Mouse (Mus musculus): ENCODE results near the gene Col28a1. TPM values are rescaled to one million over a fixed set of nuclear protein-coding genes. Genes with fewer than 3 reads are reported as not detected.

Col28a1 gene
- polyA plus RNA-seq, 1 experiment: not detected

GRCm38 (mm10) chr6:8176116-8176515 is 16.3 kb downstream of the Col28a1 start:
- no peak overlapping the region for H3K4me3 ChIP-seq (replicated peaks)
- TF ChIP-seq GATA1 (IDR thresholded peaks at IDR 0.05; ENCODE audit: low read length): no peak
- no peak for TF ChIP-seq TAL1 (IDR thresholded peaks at IDR 0.05; ENCODE audit: low read length)
- H3K36me3 ChIP-seq (ENCODE audit: control insufficient read depth): no peaks in the 10 kb centered on the region
- H3K9me3 ChIP-seq (ENCODE audit: control insufficient read depth, low read length): no peaks in the 10 kb centered on the region
- H3K4me1 ChIP-seq (ENCODE audit: control insufficient read depth): no peaks in the 10 kb centered on the region
- no peaks in the 10 kb centered on the region for H3K27me3 ChIP-seq (ENCODE audit: control insufficient read depth)

GRCm38 (mm10) chr6:8175346-8175745 is 17.1 kb downstream of the Col28a1 start:
- H3K4me3 ChIP-seq (replicated peaks): no peak overlapping the region
- H3K9me3 ChIP-seq (ENCODE audit: control insufficient read depth, low read length): no peaks in the 10 kb centered on the region
- TF ChIP-seq TAL1 (IDR thresholded peaks at IDR 0.05; ENCODE audit: low read length): no peak
- no peak for TF ChIP-seq GATA1 (IDR thresholded peaks at IDR 0.05; ENCODE audit: low read length)
- H3K4me1 ChIP-seq (ENCODE audit: control insufficient read depth): no peaks in the 10 kb centered on the region
- no peaks in the 10 kb centered on the region for H3K27me3 ChIP-seq (ENCODE audit: control insufficient read depth)
- H3K36me3 ChIP-seq (ENCODE audit: control insufficient read depth): no peaks in the 10 kb centered on the region

- TF ChIP-seq TAL1 (IDR thresholded peaks at IDR 0.05; ENCODE audit: low read length): no peak
- no peak for TF ChIP-seq GATA1 (IDR thresholded peaks at IDR 0.05; ENCODE audit: low read length)
- no peak overlapping the region for H3K4me3 ChIP-seq (replicated peaks)
- no peaks in the 10 kb centered on the region for H3K36me3 ChIP-seq (ENCODE audit: control insufficient read depth)
- no peaks in the 10 kb centered on the region for H3K4me1 ChIP-seq (ENCODE audit: control insufficient read depth)
- H3K9me3 ChIP-seq (ENCODE audit: control insufficient read depth, low read length): no peaks in the 10 kb centered on the region
- no peaks in the 10 kb centered on the region for H3K27me3 ChIP-seq (ENCODE audit: control insufficient read depth)
These were observed 18.4 kb downstream of the Col28a1 start for GRCm38 (mm10) chr6:8174062-8174461.

- Histone ChIP-seq H3K36me3 (ENCODE audit: control insufficient read depth) (no peaks in the 10 kb centered on the region), H3K27me3 (ENCODE audit: control insufficient read depth) (no peaks in the 10 kb centered on the region), H3K4me3 (replicated peaks) (no peak overlapping the region), H3K9me3 (ENCODE audit: control insufficient read depth, low read length) (no peaks in the 10 kb centered on the region), H3K4me1 (ENCODE audit: control insufficient read depth) (no peaks in the 10 kb centered on the region)
- TF ChIP-seq GATA1 (IDR thresholded peaks at IDR 0.05; ENCODE audit: low read length) (no peak), TAL1 (IDR thresholded peaks at IDR 0.05; ENCODE audit: low read length) (no peak)
These were observed 20.3 kb downstream of the Col28a1 start for GRCm38 (mm10) chr6:8172101-8172500.

- H3K4me1 ChIP-seq (ENCODE audit: control insufficient read depth): no peaks in the 10 kb centered on the region
- TF ChIP-seq TAL1 (IDR thresholded peaks at IDR 0.05; ENCODE audit: low read length) (no peak), GATA1 (IDR thresholded peaks at IDR 0.05; ENCODE audit: low read length) (no peak)
- no peaks in the 10 kb centered on the region for H3K9me3 ChIP-seq (ENCODE audit: control insufficient read depth, low read length)
- no peaks in the 10 kb centered on the region for H3K36me3 ChIP-seq (ENCODE audit: control insufficient read depth)
- no peak overlapping the region for H3K4me3 ChIP-seq (replicated peaks)
- H3K27me3 ChIP-seq (ENCODE audit: control insufficient read depth): no peaks in the 10 kb centered on the region
These were observed 27.7 kb downstream of the Col28a1 start for GRCm38 (mm10) chr6:8164741-8165140.

- H3K36me3 ChIP-seq (ENCODE audit: control insufficient read depth): no peaks in the 10 kb centered on the region
- no peak overlapping the region for H3K4me3 ChIP-seq (replicated peaks)
- TF ChIP-seq GATA1 (IDR thresholded peaks at IDR 0.05; ENCODE audit: low read length) (no peak), TAL1 (IDR thresholded peaks at IDR 0.05; ENCODE audit: low read length) (no peak)
- H3K4me1 ChIP-seq (ENCODE audit: control insufficient read depth): no peaks in the 10 kb centered on the region
- no peaks in the 10 kb centered on the region for H3K9me3 ChIP-seq (ENCODE audit: control insufficient read depth, low read length)
- no peaks in the 10 kb centered on the region for H3K27me3 ChIP-seq (ENCODE audit: control insufficient read depth)
These were observed 32.4 kb downstream of the Col28a1 start for GRCm38 (mm10) chr6:8160001-8160400.

- Histone ChIP-seq H3K36me3 (ENCODE audit: control insufficient read depth) (no peaks in the 10 kb centered on the region), H3K27me3 (ENCODE audit: control insufficient read depth) (no peaks in the 10 kb centered on the region), H3K4me3 (replicated peaks) (no peak overlapping the region), H3K4me1 (ENCODE audit: control insufficient read depth) (no peaks in the 10 kb centered on the region), H3K9me3 (ENCODE audit: control insufficient read depth, low read length) (no peaks in the 10 kb centered on the region)
- TF ChIP-seq TAL1 (IDR thresholded peaks at IDR 0.05; ENCODE audit: low read length) (no peak), GATA1 (IDR thresholded peaks at IDR 0.05; ENCODE audit: low read length) (no peak)
These were observed 35.3 kb downstream of the Col28a1 start for GRCm38 (mm10) chr6:8157121-8157520.

- no peaks in the 10 kb centered on the region for H3K36me3 ChIP-seq (ENCODE audit: control insufficient read depth)
- no peaks in the 10 kb centered on the region for H3K4me1 ChIP-seq (ENCODE audit: control insufficient read depth)
- H3K27me3 ChIP-seq (ENCODE audit: control insufficient read depth): no peaks in the 10 kb centered on the region
- H3K9me3 ChIP-seq (ENCODE audit: control insufficient read depth, low read length): no peaks in the 10 kb centered on the region
- no peak overlapping the region for H3K4me3 ChIP-seq (replicated peaks)
- no peak for TF ChIP-seq TAL1 (IDR thresholded peaks at IDR 0.05; ENCODE audit: low read length)
- TF ChIP-seq GATA1 (IDR thresholded peaks at IDR 0.05; ENCODE audit: low read length): no peak
These were observed 39.7 kb downstream of the Col28a1 start for GRCm38 (mm10) chr6:8152551-8153361.

- Histone ChIP-seq H3K4me1 (ENCODE audit: control insufficient read depth) (no peaks in the 10 kb centered on the region), H3K27me3 (ENCODE audit: control insufficient read depth) (no peaks in the 10 kb centered on the region), H3K36me3 (ENCODE audit: control insufficient read depth) (no peaks in the 10 kb centered on the region), H3K9me3 (ENCODE audit: control insufficient read depth, low read length) (no peaks in the 10 kb centered on the region), H3K4me3 (replicated peaks) (no peak overlapping the region)
- TF ChIP-seq GATA1 (IDR thresholded peaks at IDR 0.05; ENCODE audit: low read length): no peak
- TF ChIP-seq TAL1 (IDR thresholded peaks at IDR 0.05; ENCODE audit: low read length): no peak
These were observed 43.5 kb downstream of the Col28a1 start for GRCm38 (mm10) chr6:8148916-8149315.

Data from erythroblast, embryonic 14.5 days (primary cell).